Mouse (Mus musculus): ENCODE results near the gene Ltbp1. TPM values are rescaled to one million over a fixed set of nuclear protein-coding genes. Genes with fewer than 3 reads are reported as not detected.

The Ltbp1 gene
- total and polyA plus RNA-seq, 3 experiments: 2.3 to 6.4 (median 2.5) TPM

DNA sequence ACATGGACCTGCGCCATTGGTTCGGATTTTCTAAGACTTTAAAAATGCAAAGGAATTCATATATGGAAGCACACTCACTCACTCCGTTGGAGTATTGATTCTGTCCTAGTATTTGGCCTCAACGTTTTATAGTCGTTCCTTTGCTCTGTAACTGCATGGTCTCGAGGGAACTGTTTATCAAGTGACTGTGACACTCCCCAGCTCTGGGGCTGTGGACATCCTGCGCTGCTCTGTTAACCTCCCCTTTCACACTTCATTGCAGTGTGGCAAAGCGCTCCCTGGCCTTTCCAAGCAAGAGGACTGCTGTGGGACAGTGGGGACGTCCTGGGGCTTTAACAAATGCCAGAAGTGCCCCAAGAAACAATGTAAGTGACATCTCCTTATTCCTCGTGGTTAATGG, 243.3 kb downstream of the Ltbp1 start:
- Histone ChIP-seq H3K4me1 (ENCODE audit: control insufficient read depth in 1 of 2, insufficient read depth in 2 of 2) (peaks cover 19 to 57% of the 10 kb centered on the region in 2 experiments), H3K9ac (ENCODE audit: insufficient read depth, low read depth) (no peak overlapping the region), H3K36me3 (replicated peaks in 1 of 2; ENCODE audit: control insufficient read depth in 1 of 2, insufficient read depth in 1 of 2, low read length in 1 of 2) (no peaks in the 10 kb centered on the region), H3K27ac (ENCODE audit: insufficient read depth, low read depth) (no peak overlapping the region), H3K4me3 (replicated peaks in 1 of 3; ENCODE audit: low read depth in 2 of 3, low read length in 2 of 3, poor library complexity in 1 of 3) (peak overlapping the region in 1 of 3 experiments; percentile 38), H3K4me2 (ENCODE audit: insufficient read depth, low read depth, poor library complexity, severe bottlenecking) (no peak overlapping the region), H3K79me2 (replicated peaks; ENCODE audit: control insufficient read depth, extremely low read depth, insufficient read depth, poor library complexity, severe bottlenecking) (no peaks in the 10 kb centered on the region), H3K27me3 (replicated peaks) (no peaks in the 10 kb centered on the region), H3K9me3 (replicated peaks; ENCODE audit: low read length) (no peaks in the 10 kb centered on the region)
- dilution Hi-C loops (cut with MboI; ENCODE audit: extremely low pct_ligation_motif_present, extremely low pct_unique_long_range_greater_than_20kb, low sequenced_read_pairs) (no loop called here), in situ Hi-C loops (cut with MboI; ENCODE audit: low pct_ligation_motif_present, low pct_unique_long_range_greater_than_20kb, low sequenced_read_pairs) (no loop called here)
- no peak for DNase-seq (ENCODE audit: extremely low read depth)
- TF ChIP-seq RAD21 (IDR thresholded peaks at IDR 0.05; ENCODE audit: low read depth, low read length): no peak
- no peak for TF ChIP-seq MAFK (IDR thresholded peaks at IDR 0.05; ENCODE audit: insufficient replicate concordance, low read length)
- TF ChIP-seq ELF1 (IDR thresholded peaks at IDR 0.05; ENCODE audit: low read depth, low read length): no peak
- TF ChIP-seq IRF4 (IDR thresholded peaks at IDR 0.05; ENCODE audit: low read depth, low read length): no peak
- TF ChIP-seq NRF1 (IDR thresholded peaks at IDR 0.05; ENCODE audit: low read depth, low read length): no peak
- TF ChIP-seq RCOR1 (conservative IDR thresholded peaks at IDR 0.05; ENCODE audit: low read depth, low read length): no peak
- TF ChIP-seq TCF12 (IDR thresholded peaks at IDR 0.05; ENCODE audit: low read depth, low read length): no peak

DNA sequence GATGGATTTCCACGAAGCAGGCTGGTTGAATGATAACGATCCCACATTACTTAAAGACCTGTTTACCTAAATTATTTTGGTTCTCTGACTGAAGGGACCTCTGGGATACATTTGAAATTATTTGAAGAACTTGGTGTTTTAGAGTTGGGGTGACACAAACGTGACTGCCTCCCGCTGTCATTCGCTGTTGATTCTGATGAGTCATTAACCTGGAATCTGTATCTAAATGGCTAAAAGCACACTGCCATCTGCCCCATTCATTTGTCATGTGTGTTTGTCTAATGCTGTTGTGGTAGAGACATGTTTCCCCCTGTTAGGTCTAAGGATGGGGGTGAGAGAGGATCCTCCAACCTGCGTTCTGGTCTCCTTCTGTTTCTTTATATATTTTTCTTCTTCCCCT, 245.2 kb downstream of the Ltbp1 start:
- H3K36me3 ChIP-seq (replicated peaks in 1 of 2; ENCODE audit: control insufficient read depth in 1 of 2, insufficient read depth in 1 of 2, low read length in 1 of 2): no peaks in the 10 kb centered on the region
- dilution Hi-C loops (cut with MboI; ENCODE audit: extremely low pct_ligation_motif_present, extremely low pct_unique_long_range_greater_than_20kb, low sequenced_read_pairs) (no loop called here), in situ Hi-C loops (cut with MboI; ENCODE audit: low pct_ligation_motif_present, low pct_unique_long_range_greater_than_20kb, low sequenced_read_pairs) (no loop called here)
- H3K27me3 ChIP-seq (replicated peaks): no peaks in the 10 kb centered on the region
- no peak overlapping the region for H3K9ac ChIP-seq (ENCODE audit: insufficient read depth, low read depth)
- peak overlapping the region in 1 of 3 experiments; percentile 38 for H3K4me3 ChIP-seq (replicated peaks in 1 of 3; ENCODE audit: low read depth in 2 of 3, low read length in 2 of 3, poor library complexity in 1 of 3)
- H3K27ac ChIP-seq (ENCODE audit: insufficient read depth, low read depth): no peak overlapping the region
- peaks cover 21 to 77% of the 10 kb centered on the region in 2 experiments for H3K4me1 ChIP-seq (ENCODE audit: control insufficient read depth in 1 of 2, insufficient read depth in 2 of 2)
- no peak for DNase-seq (ENCODE audit: extremely low read depth)
- no peaks in the 10 kb centered on the region for H3K9me3 ChIP-seq (replicated peaks; ENCODE audit: low read length)
- H3K79me2 ChIP-seq (replicated peaks; ENCODE audit: control insufficient read depth, extremely low read depth, insufficient read depth, poor library complexity, severe bottlenecking): no peaks in the 10 kb centered on the region
- H3K4me2 ChIP-seq (ENCODE audit: insufficient read depth, low read depth, poor library complexity, severe bottlenecking): no peak overlapping the region
- 0 out of 2 replicates have a peak, but pooled peaks have one; percentile 28 for TF ChIP-seq BHLHE40 (IDR thresholded peaks at IDR 0.05; ENCODE audit: low read depth, low read length)
- no peak for TF ChIP-seq TCF12 (IDR thresholded peaks at IDR 0.05; ENCODE audit: low read depth, low read length)

DNA sequence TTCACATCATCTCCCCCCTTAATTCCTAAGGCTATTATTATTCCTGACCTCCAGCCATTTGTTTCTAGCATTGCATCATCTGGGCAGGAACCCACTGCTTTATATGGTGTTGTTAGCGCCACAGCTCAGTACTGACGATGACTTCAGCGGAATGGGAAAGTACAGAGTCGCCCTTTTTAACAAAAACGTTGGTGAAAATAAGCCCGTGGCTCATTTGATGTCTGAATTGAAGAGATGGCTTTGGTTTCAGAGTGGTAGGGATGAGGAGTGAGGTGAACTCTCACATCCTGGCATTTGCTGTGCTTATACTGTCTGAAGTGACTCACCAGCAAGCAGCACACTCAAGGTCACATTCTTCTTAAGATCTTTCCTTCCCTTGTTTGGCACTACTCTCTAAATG, 245.7 kb downstream of the Ltbp1 start:
- H3K9me3 ChIP-seq (replicated peaks; ENCODE audit: low read length): no peaks in the 10 kb centered on the region
- H3K27me3 ChIP-seq (replicated peaks): no peaks in the 10 kb centered on the region

More for the DNA sequence above, 245.7 kb downstream of the Ltbp1 start:
- Histone ChIP-seq H3K27ac (ENCODE audit: insufficient read depth, low read depth) (peak overlapping the region; percentile 87), H3K4me1 (ENCODE audit: control insufficient read depth in 1 of 2, insufficient read depth in 2 of 2) (peaks cover 22 to 82% of the 10 kb centered on the region in 2 experiments), H3K4me3 (replicated peaks in 1 of 3; ENCODE audit: low read depth in 2 of 3, low read length in 2 of 3, poor library complexity in 1 of 3) (no peak overlapping the region), H3K9ac (ENCODE audit: insufficient read depth, low read depth) (0 out of 2 replicates have a peak overlapping the region, but pooled peaks have one; percentile 6), H3K79me2 (replicated peaks; ENCODE audit: control insufficient read depth, extremely low read depth, insufficient read depth, poor library complexity, severe bottlenecking) (no peaks in the 10 kb centered on the region), H3K36me3 (replicated peaks in 1 of 2; ENCODE audit: control insufficient read depth in 1 of 2, insufficient read depth in 1 of 2, low read length in 1 of 2) (no peaks in the 10 kb centered on the region), H3K4me2 (ENCODE audit: insufficient read depth, low read depth, poor library complexity, severe bottlenecking) (peak overlapping the region; percentile 22; the same call in 1 of the 2 replicates)
- DNase-seq (ENCODE audit: extremely low read depth): peak; percentile 60
- in situ Hi-C loops (cut with MboI; ENCODE audit: low pct_ligation_motif_present, low pct_unique_long_range_greater_than_20kb, low sequenced_read_pairs): no loop called here
- dilution Hi-C loops (cut with MboI; ENCODE audit: extremely low pct_ligation_motif_present, extremely low pct_unique_long_range_greater_than_20kb, low sequenced_read_pairs): no loop called here
- TF ChIP-seq MAZ (IDR thresholded peaks at IDR 0.05; ENCODE audit: low read depth, low read length) (0 out of 2 replicates have a peak, but pooled peaks have one; percentile 29), TBP (conservative IDR thresholded peaks at IDR 0.05; ENCODE audit: low read depth, low read length) (peak; percentile 40; the same call in 1 of the 2 replicates), ETS1 (conservative IDR thresholded peaks at IDR 0.05; ENCODE audit: low read depth, low read length) (peak; percentile 78), JUN (IDR thresholded peaks at IDR 0.05; ENCODE audit: insufficient read depth, low read depth, low read length) (peak; percentile 62; the same call in 1 of the 2 replicates), MAX (IDR thresholded peaks at IDR 0.05; ENCODE audit: low read length) (peak; percentile 34; the same call in 1 of the 2 replicates), JUND (conservative IDR thresholded peaks at IDR 0.05; ENCODE audit: low read depth, low read length) (peak; percentile 42), ELF1 (IDR thresholded peaks at IDR 0.05; ENCODE audit: low read depth, low read length) (0 out of 2 replicates have a peak, but pooled peaks have one; percentile 12), IRF4 (IDR thresholded peaks at IDR 0.05; ENCODE audit: low read depth, low read length) (peak; percentile 75), CHD1 (IDR thresholded peaks at IDR 0.05; ENCODE audit: low read depth, low read length) (0 out of 2 replicates have a peak, but pooled peaks have one; percentile 63), POLR2A (IDR thresholded peaks at IDR 0.05; ENCODE audit: low read depth, low read length) (no peak), PAX5 (IDR thresholded peaks at IDR 0.05; ENCODE audit: low read length) (no peak), SIN3A (IDR thresholded peaks at IDR 0.05; ENCODE audit: low read length) (no peak), TCF12 (IDR thresholded peaks at IDR 0.05; ENCODE audit: low read depth, low read length) (peak; percentile 59; the same call in 1 of the 2 replicates), SMC3 (IDR thresholded peaks at IDR 0.05; ENCODE audit: low read depth, low read length) (no peak), CHD2 (IDR thresholded peaks at IDR 0.05; ENCODE audit: low read length) (no peak), MEF2A (IDR thresholded peaks at IDR 0.05; ENCODE audit: borderline replicate concordance, low read depth, low read length) (peak; percentile 80), EP300 (IDR thresholded peaks at IDR 0.05; ENCODE audit: low read length) (peak; percentile 68), GABPA (IDR thresholded peaks at IDR 0.05; ENCODE audit: insufficient replicate concordance, low read depth, low read length) (no peak), MXI1 (IDR thresholded peaks at IDR 0.05; ENCODE audit: low read depth, low read length) (no peak), BHLHE40 (IDR thresholded peaks at IDR 0.05; ENCODE audit: low read depth, low read length) (peak; percentile 82)

Measured in CH12.LX (cell line).